Mouse (Mus musculus) E14TG2a.4 (cell line): ENCODE results near the gene Prdx1.

ENCODE experiments used
- CTCF ChIP-seq: conservative IDR thresholded peaks from 2 replicates; pipeline ENCODE4 v1.5.1; 2014; ENCODE audit warnings: low read length
- NANOG ChIP-seq: IDR thresholded peaks from 2 replicates; pipeline ENCODE4 v1.6.1; 2014; ENCODE audit warnings: borderline replicate concordance, low read length, mixed read lengths

- TF ChIP-seq CTCF: no peak
- TF ChIP-seq NANOG: no peak
Observed at GRCm38 (mm10) chr4:116692146-116692545, 6.8 kb downstream of the Prdx1 start.
